8 mouse cellular contexts compared by ENCODE assay signal in genomic region chr9:40799112-40799511, GRCm38 (mm10). TPM values are rescaled to one million over a fixed set of nuclear protein-coding genes. Genes with fewer than 3 reads are reported as not detected.
DNase-seq lines count a peak whose midpoint lies in the region; ATAC-seq and TF ChIP-seq lines count a peak whose summit lies in the region.

No protein-coding gene starts in this region.

- H3K27ac ChIP-seq in lung, embryonic 15.5 days = peak overlapping the region; percentile 99
- H3K27ac ChIP-seq in embryonic fibroblast, embryonic 13.5 days (ENCODE audit: insufficient read depth, low read length) = peak overlapping the region; percentile 100
- H3K27ac ChIP-seq in limb, embryonic 12.5 days = peak overlapping the region; percentile 97
- H3K27ac ChIP-seq in small intestine, adult 2 months (ENCODE audit: insufficient read depth, low read depth, low read length) = peak overlapping the region; percentile 70

- H3K27me3 ChIP-seq in lung, embryonic 15.5 days = no peaks in the 10 kb centered on the region
- no peaks in the 10 kb centered on the region for H3K27me3 ChIP-seq in limb, embryonic 12.5 days
- no peaks in the 10 kb centered on the region for H3K27me3 ChIP-seq in small intestine, adult 2 months (ENCODE audit: control insufficient read depth, insufficient read depth, low read length)

- no peak for DNase-seq in lung, postnatal 14 days
- DNase-seq in gastrocnemius, adult 8-10 months (ENCODE audit: low spot score in 2 of 2) = no peak
- no peak for DNase-seq in ovary, postnatal 10 days (ENCODE audit: low spot score)
- no peak for DNase-seq in right cerebral cortex, postnatal 25 days

- TF ChIP-seq CTCF in embryonic fibroblast, embryonic 13.5 days (IDR thresholded peaks at IDR 0.05; ENCODE audit: borderline replicate concordance, insufficient read depth, low read length) = no peak
- no peak for TF ChIP-seq CTCF in small intestine, adult 2 months (IDR thresholded peaks at IDR 0.05; ENCODE audit: extremely low read depth, insufficient read length, insufficient replicate concordance, low read depth, low read length)

- H3K4me2 ChIP-seq in lung, embryonic 15.5 days = peak overlapping the region; percentile 72; the same call in 1 of the 2 replicates
- peak overlapping the region; percentile 73 for H3K4me2 ChIP-seq in limb, embryonic 12.5 days

- no peak for ATAC-seq in lung, embryonic 15.5 days (ENCODE audit: borderline replicate concordance, extremely low read depth, low FRiP score, low TSS enrichment)
- ATAC-seq in limb, embryonic 12.5 days (ENCODE audit: insufficient number of reproducible peaks, insufficient read depth, low FRiP score, low TSS enrichment, low read depth) = no peak

- no peak overlapping the region for H3K9ac ChIP-seq in lung, embryonic 15.5 days
- peak overlapping the region; percentile 79; the same call in 1 of the 2 replicates for H3K9ac ChIP-seq in limb, embryonic 12.5 days (replicated peaks)

- H3K4me3 ChIP-seq in lung, embryonic 15.5 days = no peak overlapping the region
- H3K4me3 ChIP-seq in embryonic fibroblast, embryonic 13.5 days (ENCODE audit: insufficient read depth, low read length) = no peak overlapping the region
- no peak overlapping the region for H3K4me3 ChIP-seq in limb, embryonic 12.5 days (replicated peaks)
- no peak overlapping the region for H3K4me3 ChIP-seq in small intestine, adult 2 months (ENCODE audit: low read depth, low read length)

- peaks cover 11% of the 10 kb centered on the region; the same call in 1 of the 2 replicates for H3K36me3 ChIP-seq in lung, embryonic 15.5 days
- H3K36me3 ChIP-seq in limb, embryonic 12.5 days = peaks cover 16% of the 10 kb centered on the region
- H3K36me3 ChIP-seq in small intestine, adult 2 months (ENCODE audit: control insufficient read depth, insufficient read depth, low read length) = peaks cover 13% of the 10 kb centered on the region

- WGBS in lung, embryonic 15.5 days = 53% methylated on average over 3 of the region's 3 CpGs
- WGBS in limb, embryonic 12.5 days = 61% methylated on average over 3 of the region's 3 CpGs
- 30% methylated on average over 3 of the region's 3 CpGs for WGBS in small intestine, adult 2 months

- TF ChIP-seq POLR2A in embryonic fibroblast, embryonic 13.5 days (IDR thresholded peaks at IDR 0.05; ENCODE audit: low read depth, low read length) = no peak
- TF ChIP-seq POLR2A in small intestine, adult 2 months (IDR thresholded peaks at IDR 0.05; ENCODE audit: low read depth, low read length) = no peak

- peaks cover 20% of the 10 kb centered on the region for H3K4me1 ChIP-seq in lung, embryonic 15.5 days
- H3K4me1 ChIP-seq in embryonic fibroblast, embryonic 13.5 days (ENCODE audit: control insufficient read depth, insufficient read depth, low read length) = peaks cover 13% of the 10 kb centered on the region
- peaks cover 20% of the 10 kb centered on the region for H3K4me1 ChIP-seq in limb, embryonic 12.5 days (replicated peaks)
- peaks cover 6% of the 10 kb centered on the region; the same call in 1 of the 2 replicates for H3K4me1 ChIP-seq in small intestine, adult 2 months (ENCODE audit: control insufficient read depth, insufficient read depth, insufficient read length, low read length)

- no peaks in the 10 kb centered on the region for H3K9me3 ChIP-seq in lung, embryonic 15.5 days
- no peaks in the 10 kb centered on the region for H3K9me3 ChIP-seq in limb, embryonic 12.5 days

RNA-seq across cellular contexts. Expression of gene Hspa8, which starts 1.7 kb away (rescaled TPM):
- polyA plus RNA-seq in lung, embryonic 15.5 days (2015; fragmentation: Nextera tagmentation; extraction: Ambion mirVana) = 2,564 and 2,677 TPM in 2 replicates
- polyA plus RNA-seq in embryonic fibroblast, embryonic 13.5 days (2011; ENCODE audit: insufficient read length, low read depth, missing spikeins) = 2,507 and 2,625 TPM in 2 replicates
- 2,429 and 2,480 TPM in 2 replicates for polyA plus RNA-seq in limb, embryonic 12.5 days (2016; fragmentation: Nextera tagmentation; extraction: Ambion mirVana)
- polyA plus RNA-seq in small intestine, adult 2 months (2012; rRNA removed) = 685 and 816 TPM in 2 replicates
- 1,000 to 10,000 TPM in 3 of 4 experiments, 100 to 1,000 TPM in 1; 996 to 1,351 (median 1,061) TPM for total RNA-seq in gastrocnemius, adult 8-10 months (2022)
